Mouse (Mus musculus) heart, postnatal 0 days (tissue): Measurements from ENCODE around the gene Nampt. TPM values are rescaled to one million over a fixed set of nuclear protein-coding genes. Genes with fewer than 3 reads are reported as not detected.
A peak's percentile ranks its signal among the peaks of the same experiment; 100 is the strongest.
"Not testable (repeated sequence)": the region's sequence is repeated elsewhere in the genome, so short reads cannot be mapped to it uniquely, and the experiment has no call there.

Experiments
- ATAC-seq: fragments of 200-750 bp; cut with Nextera tagmentation; 2 replicates; pipeline ENCODE4 v1.8.0; 2017; ENCODE audit warnings: low read depth, moderate number of reproducible peaks, moderate library complexity; ENCODE audit not compliant: insufficient read depth
- DNase-seq: peaks from one replicate; pipeline ENCODE4 v3.0.0-alpha.2; 2016; ENCODE audit warnings: low spot score
- H3K27ac ChIP-seq: fragments of 300-500 bp; sonication (generic); 2 replicates; pipeline ENCODE4 v1.5.1; 2014; ENCODE audit warnings: low read depth, mild to moderate bottlenecking
- H3K27me3 ChIP-seq: fragments of 300-500 bp; sonication (generic); 2 replicates; pipeline ENCODE4 v1.6.1; 2014; ENCODE audit warnings: low read length, mixed read lengths; ENCODE audit not compliant: control insufficient read depth, insufficient read depth
- H3K36me3 ChIP-seq: fragments of 300-500 bp; sonication (generic); replicated peaks from 2 replicates; pipeline ENCODE4 v1.6.1; 2014; ENCODE audit warnings: low read length, mixed read lengths; ENCODE audit not compliant: control insufficient read depth, insufficient read depth
- H3K4me1 ChIP-seq: fragments of 300-500 bp; sonication (generic); 2 replicates; pipeline ENCODE4 v1.6.1; 2014; ENCODE audit warnings: antibody characterized with exemption; ENCODE audit not compliant: control insufficient read depth, insufficient read depth
- H3K4me2 ChIP-seq: fragments of 300-500 bp; sonication (generic); 2 replicates; pipeline ENCODE4 v1.6.1; 2014; ENCODE audit warnings: low read depth, mild to moderate bottlenecking, low read length, moderate library complexity
- H3K4me3 ChIP-seq: fragments of 300-500 bp; sonication (generic); 2 replicates; pipeline ENCODE4 v1.5.1; 2014; ENCODE audit warnings: low read depth, low read length
- H3K9ac ChIP-seq: fragments of 300-500 bp; sonication (generic); replicated peaks from 2 replicates; pipeline ENCODE4 v1.6.1; 2014; ENCODE audit warnings: low read depth, low read length, mixed read lengths
- H3K9me3 ChIP-seq: fragments of 300-500 bp; sonication (generic); replicated peaks from 2 replicates; pipeline ENCODE4 v1.6.1; 2016; ENCODE audit warnings: low read length; ENCODE audit not compliant: control insufficient read depth
- CTCF ChIP-seq: IDR thresholded peaks from 2 replicates; pipeline ENCODE4 v1.5.1; 2016; ENCODE audit warnings: antibody characterized with exemption, control low read depth, low read depth
- EP300 ChIP-seq: IDR thresholded peaks from 2 replicates; pipeline ENCODE4 v1.6.1; 2016; ENCODE audit warnings: antibody characterized with exemption, low read depth
- WGBS: fragments of 180-500 bp; shearing (Covaris S2); extraction: QIAGEN DNeasy Blood & Tissue Kit; methylation state at CpG from one replicate; pipeline ENCODE4 v1.1.7; 2014; 5-methylcytosine and 5-hydroxymethylcytosine counted together
- polyA plus RNA-seq: library from polyadenylated mRNA; unstranded; fragments of >200 nt; fragmentation: Nextera tagmentation; extraction: Ambion mirVana; gene quantifications from 2 replicates; pipeline ENCODE4 v1.2.1, GENCODE M21; 2015
- total RNA-seq: library from RNA; depleted of rRNA; stranded (reverse); fragments of >200 nt; gene quantifications from 2 replicates; pipeline ENCODE4 v1.2.3, GENCODE M21; 2014; ENCODE audit warnings: low replicate concordance

Gene Nampt
- total and polyA plus RNA-seq, 2 experiments from 2014 or later, result 13.7 to 21.9 TPM

GRCm38 (mm10) chr12:32889846-32890245 is 70.5 kb downstream of the Nampt start:
- DNase-seq, result no peak

GRCm38 (mm10) chr12:32890455-32890854 is 71.1 kb downstream of the Nampt start:
- Histone ChIP-seq H3K4me2 (no peak overlapping the region), H3K36me3 (no peaks in the 10 kb centered on the region), H3K4me3 (no peak overlapping the region), H3K9ac (no peak overlapping the region), H3K4me1 (no peaks in the 10 kb centered on the region), H3K9me3 (no peaks in the 10 kb centered on the region), H3K27me3 (0 out of 2 replicates have a peak, but pooled peaks cover 3% of the 10 kb centered on the region), H3K27ac (no peak overlapping the region)
- ATAC-seq, result no peak
- DNase-seq, result no peak
- TF ChIP-seq CTCF, result no peak
- no peak for TF ChIP-seq EP300
- WGBS, result 53% methylated on average over 4 of the region's 4 CpGs

More at GRCm38 (mm10) chr12:32889846-32890245, 70.5 kb downstream of the Nampt start:
- Histone ChIP-seq H3K27ac (no peak overlapping the region), H3K4me2 (no peak overlapping the region), H3K27me3 (no peaks in the 10 kb centered on the region), H3K4me1 (peaks cover 3% of the 10 kb centered on the region; the same call in 1 of the 2 replicates), H3K9me3 (no peaks in the 10 kb centered on the region), H3K36me3 (no peaks in the 10 kb centered on the region), H3K9ac (no peak overlapping the region), H3K4me3 (no peak overlapping the region)
- no peak for TF ChIP-seq EP300
- no peak for TF ChIP-seq CTCF
- no peak for ATAC-seq
- 64% methylated on average over 5 of the region's 5 CpGs for whole genome bisulfite sequencing

- H3K27me3 ChIP-seq, H3K9me3 ChIP-seq, DNase-seq, H3K27ac ChIP-seq, ATAC-seq, H3K4me1 ChIP-seq, H3K4me3 ChIP-seq, H3K36me3 ChIP-seq, H3K9ac ChIP-seq, H3K4me2 ChIP-seq: not testable (repeated sequence)
- 87% methylated on average over 13 of the region's 13 CpGs for WGBS
Measured at GRCm38 (mm10) chr12:32891271-32891670, 71.9 kb downstream of the Nampt start.

GRCm38 (mm10) chr12:32893212-32893611 is 73.9 kb downstream of the Nampt start:
- 46% methylated on average over 12 of the region's 12 CpGs for WGBS
- H3K27ac ChIP-seq, result no peak overlapping the region
- ATAC-seq, result no peak

GRCm38 (mm10) chr12:32895806-32896205 is 76.5 kb downstream of the Nampt start:
- H3K9ac ChIP-seq, result no peak overlapping the region
- H3K9me3 ChIP-seq, result no peaks in the 10 kb centered on the region
- no peaks in the 10 kb centered on the region for H3K36me3 ChIP-seq
- 78% methylated on average over 1 of the region's 1 CpGs for WGBS
- DNase-seq, result no peak
- no peak overlapping the region for H3K27ac ChIP-seq
- 0 out of 2 replicates have a peak, but pooled peaks cover 8% of the 10 kb centered on the region for H3K27me3 ChIP-seq
- H3K4me3 ChIP-seq, result no peak overlapping the region
- ATAC-seq, result no peak
- TF ChIP-seq EP300 (no peak), CTCF (no peak)
- no peak overlapping the region for H3K4me2 ChIP-seq
- H3K4me1 ChIP-seq, result no peaks in the 10 kb centered on the region

More at GRCm38 (mm10) chr12:32893212-32893611, 73.9 kb downstream of the Nampt start:
- TF ChIP-seq CTCF, result no peak
- TF ChIP-seq EP300, result no peak
- H3K4me1 ChIP-seq, result no peaks in the 10 kb centered on the region
- no peak for DNase-seq
- H3K4me3 ChIP-seq, result no peak overlapping the region
- 0 out of 2 replicates have a peak, but pooled peaks cover 8% of the 10 kb centered on the region for H3K27me3 ChIP-seq
- H3K36me3 ChIP-seq, result no peaks in the 10 kb centered on the region
- no peaks in the 10 kb centered on the region for H3K9me3 ChIP-seq
- no peak overlapping the region for H3K4me2 ChIP-seq
- H3K9ac ChIP-seq, result no peak overlapping the region

GRCm38 (mm10) chr12:32896496-32896895 is 77.2 kb downstream of the Nampt start:
- TF ChIP-seq EP300, result no peak
- no peak for TF ChIP-seq CTCF
- Histone ChIP-seq H3K36me3 (no peaks in the 10 kb centered on the region), H3K9me3 (no peaks in the 10 kb centered on the region), H3K4me3 (no peak overlapping the region), H3K9ac (no peak overlapping the region), H3K27me3 (0 out of 2 replicates have a peak, but pooled peaks cover 8% of the 10 kb centered on the region), H3K4me2 (no peak overlapping the region), H3K4me1 (no peaks in the 10 kb centered on the region), H3K27ac (no peak overlapping the region)
- ATAC-seq (no peak), DNase-seq (peak; percentile 5)
- WGBS, result 26% methylated on average over 7 of the region's 7 CpGs
